Mouse (Mus musculus) lung, postnatal 10 days (tissue): ENCODE measurements around the gene Fam183b.
"Not testable (repeated sequence)": the region's sequence is repeated elsewhere in the genome, so short reads cannot be mapped to it uniquely, and the experiment has no call there.

ENCODE experiments used
- DNase-seq: peaks from one replicate; pipeline ENCODE4 v3.0.0; 2021

The Fam183b gene

GRCm38 (mm10) chr11:58752434-58752833 is 49.3 kb downstream of the Fam183b start, which contains the start of gene Olfr316:
Gene Olfr316, plus strand, starts transcription at chr11:58752734.
- DNase-seq: no peak

DNA sequence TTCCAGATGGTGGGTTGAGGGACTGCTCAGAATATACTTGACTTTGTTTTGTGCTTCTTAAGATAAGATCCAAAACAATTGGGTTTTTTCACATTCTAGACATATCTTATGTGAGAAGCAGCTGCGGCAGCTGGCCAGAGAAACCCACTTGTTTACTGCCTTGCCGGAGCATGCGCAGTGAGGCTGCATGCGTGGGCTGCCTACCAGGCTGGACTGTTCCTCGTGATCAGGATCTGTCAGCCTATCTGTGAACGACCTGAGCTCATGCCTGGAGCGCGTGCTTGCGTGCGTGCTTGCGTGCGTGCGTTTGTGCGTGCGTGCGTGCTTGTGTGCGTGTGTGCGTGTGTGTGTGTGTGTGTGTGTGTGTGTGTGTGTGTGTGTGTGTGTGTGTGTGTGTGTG is 50.7 kb downstream of the Fam183b start:
- not testable (repeated sequence) for DNase-seq
